Mouse (Mus musculus) intestine, postnatal 0 days (tissue): Measurements from ENCODE around the gene Fto. TPM values are rescaled to one million over a fixed set of nuclear protein-coding genes. Genes with fewer than 3 reads are reported as not detected.

Experiments
- ATAC-seq: fragments of 200-750 bp; cut with Nextera tagmentation; 2 replicates; pipeline ENCODE4 v1.8.0; 2017; ENCODE audit warnings: mild to moderate bottlenecking, moderate TSS enrichment, moderate library complexity
- H3K27ac ChIP-seq: fragments of 300-500 bp; sonication (generic); 2 replicates; pipeline ENCODE4 v1.5.1; 2014; ENCODE audit warnings: mild to moderate bottlenecking, low read depth, low read length, moderate library complexity
- H3K27me3 ChIP-seq: fragments of 300-500 bp; sonication (generic); replicated peaks from 2 replicates; pipeline ENCODE4 v1.6.1; 2014; ENCODE audit warnings: low read length, mixed read lengths; ENCODE audit not compliant: control insufficient read depth, insufficient read depth
- H3K36me3 ChIP-seq: fragments of 300-500 bp; sonication (generic); 2 replicates; pipeline ENCODE4 v1.6.1; 2014; ENCODE audit warnings: mild to moderate bottlenecking, moderate library complexity; ENCODE audit not compliant: control insufficient read depth, insufficient read depth
- H3K4me1 ChIP-seq: fragments of 300-500 bp; sonication (generic); replicated peaks from 2 replicates; pipeline ENCODE4 v1.6.1; 2014; ENCODE audit warnings: antibody characterized with exemption, low read length, mixed read lengths; ENCODE audit not compliant: control insufficient read depth, insufficient read depth
- H3K4me2 ChIP-seq: fragments of 300-500 bp; sonication (generic); replicated peaks from 2 replicates; pipeline ENCODE4 v1.6.1; 2014; ENCODE audit warnings: low read depth, mild to moderate bottlenecking, moderate library complexity
- H3K4me3 ChIP-seq: fragments of 300-500 bp; sonication (generic); 2 replicates; pipeline ENCODE4 v1.5.1; 2014; ENCODE audit warnings: low read depth, low read length
- H3K9ac ChIP-seq: fragments of 300-500 bp; sonication (generic); 2 replicates; pipeline ENCODE4 v1.6.1; 2014; ENCODE audit warnings: mild to moderate bottlenecking, low read depth, low read length
- H3K9me3 ChIP-seq: fragments of 300-500 bp; sonication (generic); 2 replicates; pipeline ENCODE4 v1.6.1; 2016; ENCODE audit warnings: mixed run types; ENCODE audit not compliant: control insufficient read depth
- CTCF ChIP-seq: sonication (generic); IDR thresholded peaks from 2 replicates; pipeline ENCODE4 v1.5.1; 2016; ENCODE audit warnings: low read depth, mild to moderate bottlenecking, control low read depth, antibody characterized with exemption, moderate library complexity
- WGBS: fragments of 180-500 bp; shearing (Covaris S2); extraction: QIAGEN DNeasy Blood & Tissue Kit; methylation state at CpG from one replicate; pipeline ENCODE4 v1.1.7; 2014; 5-methylcytosine and 5-hydroxymethylcytosine counted together
- polyA plus RNA-seq: library from polyadenylated mRNA; unstranded; fragments of >200 nt; fragmentation: Nextera tagmentation; extraction: Ambion mirVana; gene quantifications from 2 replicates; pipeline ENCODE4 v1.2.1, GENCODE M21; 2015

Fto gene
- polyA plus RNA-seq, 1 experiment from 2014 or later: 21.7 TPM

DNA sequence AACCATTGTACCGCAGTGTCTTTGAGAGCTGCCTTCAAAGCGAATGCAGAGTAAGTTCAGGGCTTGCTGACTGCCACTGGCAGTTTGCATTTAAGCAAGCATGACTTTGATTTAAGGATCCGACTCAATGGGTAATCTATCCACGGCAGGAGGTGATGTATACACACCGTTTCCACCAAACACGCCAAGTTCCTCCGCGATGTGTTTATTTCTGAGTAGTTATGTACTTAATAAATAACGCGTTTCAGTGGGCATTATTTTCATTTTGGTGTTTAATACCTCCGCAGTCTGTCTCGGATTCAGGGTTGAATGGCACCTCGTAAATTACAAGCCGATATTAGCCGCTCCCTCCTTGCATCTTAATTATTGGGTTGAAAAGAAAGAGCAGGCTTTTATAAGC lies 366.1 kb downstream of the Fto start:
- H3K4me2 ChIP-seq: no peak overlapping the region
- no peak for TF ChIP-seq CTCF
- no peaks in the 10 kb centered on the region for H3K27me3 ChIP-seq
- no peak for ATAC-seq
- H3K9ac ChIP-seq: no peak overlapping the region
- no peaks in the 10 kb centered on the region for H3K36me3 ChIP-seq
- WGBS: 60% methylated on average over 15 of the region's 15 CpGs
- no peaks in the 10 kb centered on the region for H3K4me1 ChIP-seq
- no peak overlapping the region for H3K4me3 ChIP-seq
- H3K27ac ChIP-seq: no peak overlapping the region
- no peaks in the 10 kb centered on the region for H3K9me3 ChIP-seq

DNA sequence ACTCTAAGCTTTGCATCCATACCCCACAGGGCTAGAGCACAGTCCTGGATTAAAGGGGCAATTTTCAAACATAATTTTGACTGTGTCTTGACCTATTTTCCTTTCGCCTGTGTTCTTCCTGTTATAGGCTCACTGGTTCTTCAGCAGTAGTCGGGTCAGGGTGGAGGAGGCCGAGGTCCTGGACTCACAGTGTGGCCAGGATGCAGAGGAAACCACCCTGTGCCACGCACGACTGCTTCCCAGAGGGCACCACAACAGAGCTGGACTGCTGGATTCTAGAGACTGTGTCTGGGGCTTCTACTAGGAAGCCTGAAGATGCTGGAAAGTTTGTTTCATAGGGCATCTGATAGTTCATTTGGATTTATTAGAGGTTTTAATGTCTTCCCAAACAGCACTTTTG lies 366.8 kb downstream of the Fto start:
- Histone ChIP-seq H3K27ac (no peak overlapping the region), H3K9ac (no peak overlapping the region), H3K4me1 (no peaks in the 10 kb centered on the region), H3K36me3 (no peaks in the 10 kb centered on the region), H3K27me3 (no peaks in the 10 kb centered on the region), H3K4me3 (no peak overlapping the region), H3K9me3 (no peaks in the 10 kb centered on the region), H3K4me2 (no peak overlapping the region)
- WGBS: 85% methylated on average over 5 of the region's 5 CpGs
- TF ChIP-seq CTCF: no peak
- no peak for ATAC-seq

DNA sequence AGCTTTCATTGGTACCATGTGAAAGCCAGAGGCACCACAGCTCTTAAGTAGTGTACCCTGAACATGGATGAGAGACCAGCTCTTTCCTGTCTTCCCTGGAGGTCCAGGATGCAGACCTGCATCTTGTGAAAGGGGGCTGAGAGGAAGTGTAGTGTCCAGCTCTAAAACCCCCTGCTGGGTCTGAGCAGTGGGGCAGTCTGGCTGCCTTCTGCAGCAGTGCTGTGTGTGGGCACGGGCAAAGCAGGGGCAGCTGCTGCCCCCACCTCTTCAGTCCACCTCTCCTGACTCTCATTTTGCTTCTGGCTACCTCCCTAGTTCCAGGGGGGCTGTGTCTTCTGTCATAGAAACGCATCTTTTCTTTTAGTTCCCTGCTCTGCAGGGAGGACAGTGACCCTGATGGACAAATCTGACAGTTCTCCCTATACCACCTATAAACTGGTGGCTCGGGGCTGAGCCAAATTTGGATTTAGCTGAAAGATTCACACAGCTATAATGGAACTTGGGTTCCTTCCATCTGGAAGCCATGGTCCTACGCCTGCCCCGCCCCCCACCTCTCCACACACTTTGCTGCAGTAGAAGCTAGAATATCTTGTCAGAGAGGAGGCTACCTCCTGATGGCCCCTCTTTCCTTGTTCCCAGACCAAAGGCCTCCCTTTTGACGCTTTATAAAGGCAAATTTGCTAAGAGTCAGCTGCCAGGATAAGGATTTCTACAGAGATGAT lies 371.4 kb downstream of the Fto start:
- H3K4me3 ChIP-seq: no peak overlapping the region
- ATAC-seq: no peak
- no peaks in the 10 kb centered on the region for H3K9me3 ChIP-seq
- H3K4me2 ChIP-seq: no peak overlapping the region
- no peaks in the 10 kb centered on the region for H3K4me1 ChIP-seq
- H3K36me3 ChIP-seq: no peaks in the 10 kb centered on the region
- no peaks in the 10 kb centered on the region for H3K27me3 ChIP-seq
- no peak for TF ChIP-seq CTCF
- H3K27ac ChIP-seq: no peak overlapping the region
- H3K9ac ChIP-seq: no peak overlapping the region
- WGBS: 80% methylated on average over 6 of the region's 6 CpGs

- H3K9me3 ChIP-seq: no peaks in the 10 kb centered on the region
- no peaks in the 10 kb centered on the region for H3K36me3 ChIP-seq
- H3K27ac ChIP-seq: no peak overlapping the region
- H3K9ac ChIP-seq: no peak overlapping the region
- peak; percentile 31 for TF ChIP-seq CTCF
- ATAC-seq: no peak
- H3K27me3 ChIP-seq: no peaks in the 10 kb centered on the region
- 48% methylated on average over 3 of the region's 3 CpGs for WGBS
- no peak overlapping the region for H3K4me3 ChIP-seq
- no peak overlapping the region for H3K4me2 ChIP-seq
- H3K4me1 ChIP-seq: no peaks in the 10 kb centered on the region
Observed at GRCm38 (mm10) chr8:91685408-91685807, 372.1 kb downstream of the Fto start.

DNA sequence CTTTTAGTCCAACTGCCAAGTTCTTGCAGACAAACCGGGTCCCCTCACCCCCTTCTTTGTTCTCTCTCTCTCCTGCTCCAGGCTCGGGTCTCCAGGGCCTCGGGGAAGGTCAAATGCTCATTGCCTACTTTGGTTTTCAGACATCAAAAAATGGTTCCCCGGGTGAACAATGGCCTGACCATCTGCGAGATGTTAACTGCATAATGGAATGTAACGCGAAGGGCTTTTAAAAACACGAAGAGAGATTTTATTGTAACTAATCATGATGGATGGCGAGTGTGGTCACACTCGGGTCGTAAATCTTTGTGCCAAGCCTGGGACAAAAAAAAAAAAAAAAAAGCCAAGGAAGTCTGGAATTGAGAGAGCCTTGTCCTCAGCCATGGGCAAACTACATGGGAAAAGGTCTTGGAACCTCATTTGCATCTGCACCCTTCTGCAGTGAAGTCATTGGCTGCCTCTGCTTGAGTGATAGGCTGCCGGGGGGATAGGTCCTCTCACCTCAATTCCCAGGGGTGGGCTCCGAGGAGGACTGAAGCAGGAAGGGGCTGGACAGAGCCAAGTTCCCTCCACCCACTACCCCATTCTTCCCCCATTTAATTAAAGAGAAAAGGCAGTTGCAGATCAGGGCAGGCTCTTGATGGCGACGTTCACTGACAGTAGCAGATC lies 378.9 kb downstream of the Fto start:
- H3K27ac ChIP-seq: no peak overlapping the region
- no peak overlapping the region for H3K4me3 ChIP-seq
- no peaks in the 10 kb centered on the region for H3K36me3 ChIP-seq
- no peak overlapping the region for H3K4me2 ChIP-seq
- WGBS: 23% methylated on average over 15 of the region's 15 CpGs
- no peak for ATAC-seq
- H3K9me3 ChIP-seq: no peaks in the 10 kb centered on the region
- TF ChIP-seq CTCF: no peak
- H3K9ac ChIP-seq: no peak overlapping the region
- H3K27me3 ChIP-seq: no peaks in the 10 kb centered on the region
- H3K4me1 ChIP-seq: no peaks in the 10 kb centered on the region

DNA sequence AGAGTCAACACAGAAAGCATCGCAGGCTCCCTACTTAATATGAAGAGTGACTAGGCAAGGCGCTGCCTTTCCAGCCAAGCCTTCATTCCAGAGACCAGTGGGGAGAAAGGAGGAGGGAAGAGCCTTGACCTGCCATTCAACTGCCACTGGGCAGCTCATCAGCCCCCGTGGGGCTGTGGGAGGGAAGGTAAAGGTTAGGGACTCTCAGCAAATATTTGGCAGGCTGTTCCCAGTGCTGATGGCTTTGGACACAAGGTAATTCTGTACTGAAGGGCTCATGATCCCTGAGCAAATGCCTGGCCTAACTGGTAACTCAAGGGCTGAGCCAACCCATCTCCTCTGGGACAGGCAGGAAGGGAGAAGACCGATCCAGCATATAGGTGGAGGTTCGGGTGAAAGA lies 393.2 kb downstream of the Fto start:
- no peak overlapping the region for H3K27ac ChIP-seq
- TF ChIP-seq CTCF: no peak
- peaks cover 19% of the 10 kb centered on the region; the same call in 1 of the 2 replicates for H3K27me3 ChIP-seq
- no peaks in the 10 kb centered on the region for H3K36me3 ChIP-seq
- H3K4me3 ChIP-seq: no peak overlapping the region
- H3K9me3 ChIP-seq: no peaks in the 10 kb centered on the region
- ATAC-seq: no peak
- no peak overlapping the region for H3K4me2 ChIP-seq
- H3K4me1 ChIP-seq: no peaks in the 10 kb centered on the region
- H3K9ac ChIP-seq: no peak overlapping the region
- WGBS: 48% methylated on average over 5 of the region's 5 CpGs
